Mouse (Mus musculus): Measurements from ENCODE around the gene Fah. TPM values are rescaled to one million over a fixed set of nuclear protein-coding genes. Genes with fewer than 3 reads are reported as not detected.

Fah gene
- polyA plus RNA-seq, 1 experiment from 2014 or later: 6.0 TPM

- Histone ChIP-seq H3K4me1 (ENCODE audit: control insufficient read depth, insufficient read depth, low read length) (no peaks in the 10 kb centered on the region), H3K27ac (replicated peaks; ENCODE audit: low read depth, low read length) (no peak overlapping the region), H3K4me2 (ENCODE audit: low read length) (no peak overlapping the region), H3K4me3 (replicated peaks; ENCODE audit: low read depth, low read length) (no peak overlapping the region), H3K27me3 (ENCODE audit: control insufficient read depth, insufficient read depth, low read length) (no peaks in the 10 kb centered on the region), H3K36me3 (ENCODE audit: control insufficient read depth, insufficient read depth, low read length) (peaks cover 6% of the 10 kb centered on the region), H3K9ac (replicated peaks; ENCODE audit: low read length) (no peak overlapping the region), H3K9me3 (ENCODE audit: control insufficient read depth, low read length) (no peaks in the 10 kb centered on the region)
- ATAC-seq (ENCODE audit: low FRiP score, low TSS enrichment): no peak
- DNase-seq: no peak
These were observed 30.4 kb upstream of the Fah start for GRCm38 (mm10) chr7:84636939-84637338.

DNA sequence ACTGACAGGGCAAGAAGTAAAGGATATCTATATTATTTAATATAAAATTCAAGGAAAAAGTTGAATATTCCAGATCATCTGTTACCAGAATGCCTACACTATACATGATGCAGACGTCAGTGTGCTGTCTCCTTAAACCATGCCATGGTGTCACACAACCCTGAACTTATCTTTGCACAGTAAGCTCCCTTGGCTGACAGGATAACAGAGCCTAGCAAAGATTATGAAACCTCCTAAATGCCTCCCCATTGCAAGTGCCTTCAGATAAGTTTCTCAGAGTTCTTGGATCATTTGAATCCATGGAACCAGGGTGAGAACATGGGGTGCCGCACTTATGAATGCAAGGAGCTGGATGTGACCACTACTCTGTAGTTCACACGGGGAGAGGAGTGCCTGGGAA lies 25.4 kb upstream of the Fah start:
- H3K4me2 ChIP-seq (ENCODE audit: low read length): no peak overlapping the region
- DNase-seq: no peak
- no peak for ATAC-seq (ENCODE audit: low FRiP score, low TSS enrichment)
- no peaks in the 10 kb centered on the region for H3K27me3 ChIP-seq (ENCODE audit: control insufficient read depth, insufficient read depth, low read length)
- H3K9me3 ChIP-seq (ENCODE audit: control insufficient read depth, low read length): no peaks in the 10 kb centered on the region
- H3K4me3 ChIP-seq (replicated peaks; ENCODE audit: low read depth, low read length): no peak overlapping the region
- WGBS: 94% methylated on average over 3 of the region's 3 CpGs
- no peaks in the 10 kb centered on the region for H3K4me1 ChIP-seq (ENCODE audit: control insufficient read depth, insufficient read depth, low read length)
- no peak overlapping the region for H3K9ac ChIP-seq (replicated peaks; ENCODE audit: low read length)
- H3K36me3 ChIP-seq (ENCODE audit: control insufficient read depth, insufficient read depth, low read length): peaks cover 15% of the 10 kb centered on the region
- no peak overlapping the region for H3K27ac ChIP-seq (replicated peaks; ENCODE audit: low read depth, low read length)

GRCm38 (mm10) chr7:84623718-84624117 lies 17.2 kb upstream of the Fah start:
- peaks cover 26% of the 10 kb centered on the region; the same call in 1 of the 2 replicates for H3K36me3 ChIP-seq (ENCODE audit: control insufficient read depth, insufficient read depth, low read length)
- H3K4me3 ChIP-seq (replicated peaks; ENCODE audit: low read depth, low read length): no peak overlapping the region
- ATAC-seq (ENCODE audit: low FRiP score, low TSS enrichment): no peak
- no peak overlapping the region for H3K4me2 ChIP-seq (ENCODE audit: low read length)
- H3K9ac ChIP-seq (replicated peaks; ENCODE audit: low read length): no peak overlapping the region
- DNase-seq: no peak
- no peaks in the 10 kb centered on the region for H3K4me1 ChIP-seq (ENCODE audit: control insufficient read depth, insufficient read depth, low read length)
- H3K27ac ChIP-seq (replicated peaks; ENCODE audit: low read depth, low read length): no peak overlapping the region
- WGBS: 98% methylated on average over 4 of the region's 4 CpGs
- no peaks in the 10 kb centered on the region for H3K9me3 ChIP-seq (ENCODE audit: control insufficient read depth, low read length)
- H3K27me3 ChIP-seq (ENCODE audit: control insufficient read depth, insufficient read depth, low read length): no peaks in the 10 kb centered on the region

DNA sequence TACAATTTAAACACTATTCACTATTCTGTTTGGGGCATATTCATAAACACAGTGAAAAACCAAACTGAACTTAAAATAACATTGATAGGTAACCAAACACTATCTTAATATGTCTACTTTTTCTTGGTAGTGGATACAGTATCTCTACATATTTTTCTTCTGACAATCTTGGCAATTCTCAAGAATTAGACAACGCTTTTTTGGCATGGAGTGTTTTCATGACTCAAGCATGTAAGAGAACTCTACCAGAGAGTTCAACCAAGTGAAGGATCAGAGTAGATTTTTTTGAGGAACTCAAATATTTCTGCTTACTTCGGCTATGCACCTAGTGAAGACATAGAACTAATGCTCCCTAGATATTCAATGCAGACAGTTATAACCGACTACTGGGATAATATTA lies 14.4 kb upstream of the Fah start:
- Histone ChIP-seq H3K9ac (replicated peaks; ENCODE audit: low read length) (no peak overlapping the region), H3K27ac (replicated peaks; ENCODE audit: low read depth, low read length) (no peak overlapping the region), H3K4me3 (replicated peaks; ENCODE audit: low read depth, low read length) (no peak overlapping the region), H3K9me3 (ENCODE audit: control insufficient read depth, low read length) (no peaks in the 10 kb centered on the region), H3K27me3 (ENCODE audit: control insufficient read depth, insufficient read depth, low read length) (no peaks in the 10 kb centered on the region), H3K36me3 (ENCODE audit: control insufficient read depth, insufficient read depth, low read length) (peaks cover 32% of the 10 kb centered on the region), H3K4me2 (ENCODE audit: low read length) (no peak overlapping the region), H3K4me1 (ENCODE audit: control insufficient read depth, insufficient read depth, low read length) (no peaks in the 10 kb centered on the region)
- no peak for DNase-seq
- no peak for ATAC-seq (ENCODE audit: low FRiP score, low TSS enrichment)
- WGBS: 97% methylated on average over 3 of the region's 3 CpGs

DNA sequence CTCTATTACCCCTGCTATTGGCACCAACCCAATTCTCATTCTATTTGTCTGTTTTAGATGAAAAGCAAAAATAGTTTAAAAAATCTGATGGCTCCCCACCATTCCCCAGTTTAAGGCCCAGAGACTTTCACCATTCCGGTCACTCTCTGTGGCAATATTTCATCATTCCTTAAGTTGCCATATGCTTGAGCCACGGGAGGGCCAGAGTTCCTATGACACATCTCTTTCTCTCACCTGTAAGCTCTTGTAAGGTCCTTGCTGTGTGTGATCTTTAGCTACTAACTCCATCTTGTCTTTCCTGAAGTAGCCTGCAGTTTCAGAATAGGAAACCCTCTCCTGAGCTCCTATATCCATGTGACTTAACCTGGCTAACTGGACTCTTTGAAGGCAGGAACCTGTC lies 12.4 kb upstream of the Fah start:
- Histone ChIP-seq H3K4me2 (ENCODE audit: low read length) (no peak overlapping the region), H3K27ac (replicated peaks; ENCODE audit: low read depth, low read length) (no peak overlapping the region), H3K36me3 (ENCODE audit: control insufficient read depth, insufficient read depth, low read length) (peaks cover 26% of the 10 kb centered on the region), H3K4me1 (ENCODE audit: control insufficient read depth, insufficient read depth, low read length) (no peaks in the 10 kb centered on the region), H3K9ac (replicated peaks; ENCODE audit: low read length) (no peak overlapping the region), H3K4me3 (replicated peaks; ENCODE audit: low read depth, low read length) (no peak overlapping the region), H3K27me3 (ENCODE audit: control insufficient read depth, insufficient read depth, low read length) (no peaks in the 10 kb centered on the region), H3K9me3 (ENCODE audit: control insufficient read depth, low read length) (no peaks in the 10 kb centered on the region)
- ATAC-seq (ENCODE audit: low FRiP score, low TSS enrichment) (no peak), DNase-seq (no peak)
- 95% methylated on average over 2 of the region's 2 CpGs for WGBS

GRCm38 (mm10) chr7:84612445-84612844 lies 5.9 kb upstream of the Fah start:
- H3K4me3 ChIP-seq (replicated peaks; ENCODE audit: low read depth, low read length): no peak overlapping the region
- no peaks in the 10 kb centered on the region for H3K9me3 ChIP-seq (ENCODE audit: control insufficient read depth, low read length)
- peaks cover 2% of the 10 kb centered on the region; the same call in 1 of the 2 replicates for H3K36me3 ChIP-seq (ENCODE audit: control insufficient read depth, insufficient read depth, low read length)
- H3K27me3 ChIP-seq (ENCODE audit: control insufficient read depth, insufficient read depth, low read length): no peaks in the 10 kb centered on the region
- ATAC-seq (ENCODE audit: low FRiP score, low TSS enrichment) (no peak), DNase-seq (no peak)
- 94% methylated on average over 4 of the region's 4 CpGs for WGBS
- no peaks in the 10 kb centered on the region for H3K4me1 ChIP-seq (ENCODE audit: control insufficient read depth, insufficient read depth, low read length)
- H3K9ac ChIP-seq (replicated peaks; ENCODE audit: low read length): no peak overlapping the region
- no peak overlapping the region for H3K4me2 ChIP-seq (ENCODE audit: low read length)
- H3K27ac ChIP-seq (replicated peaks; ENCODE audit: low read depth, low read length): no peak overlapping the region

DNA sequence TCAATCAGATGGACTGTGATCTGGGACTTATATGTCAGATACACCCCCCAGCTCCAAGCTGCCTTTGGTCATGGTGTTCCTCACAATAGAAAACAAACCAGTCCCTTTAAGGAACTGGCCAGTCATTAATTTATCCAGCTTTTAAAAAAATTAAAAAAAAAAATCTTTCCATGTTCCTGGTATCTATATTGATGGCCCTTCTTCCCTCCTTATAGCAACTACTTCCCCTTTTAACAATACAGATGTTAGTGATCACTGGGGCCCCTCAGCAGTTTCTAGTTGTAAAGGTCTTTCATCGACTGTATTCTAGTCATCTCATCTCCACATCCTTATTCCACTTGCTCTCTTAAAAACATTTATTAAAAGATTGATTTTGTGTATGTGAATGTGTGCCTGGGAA lies 5.1 kb upstream of the Fah start:
- DNase-seq (no peak), ATAC-seq (ENCODE audit: low FRiP score, low TSS enrichment) (no peak)
- no peaks in the 10 kb centered on the region for H3K9me3 ChIP-seq (ENCODE audit: control insufficient read depth, low read length)
- 96% methylated on average over 1 of the region's 1 CpGs for WGBS
- H3K27me3 ChIP-seq (ENCODE audit: control insufficient read depth, insufficient read depth, low read length): no peaks in the 10 kb centered on the region
- no peak overlapping the region for H3K27ac ChIP-seq (replicated peaks; ENCODE audit: low read depth, low read length)
- no peak overlapping the region for H3K4me2 ChIP-seq (ENCODE audit: low read length)
- no peak overlapping the region for H3K4me3 ChIP-seq (replicated peaks; ENCODE audit: low read depth, low read length)
- no peak overlapping the region for H3K9ac ChIP-seq (replicated peaks; ENCODE audit: low read length)
- peaks cover 2% of the 10 kb centered on the region; the same call in 1 of the 2 replicates for H3K36me3 ChIP-seq (ENCODE audit: control insufficient read depth, insufficient read depth, low read length)
- no peaks in the 10 kb centered on the region for H3K4me1 ChIP-seq (ENCODE audit: control insufficient read depth, insufficient read depth, low read length)

- H3K9me3 ChIP-seq (ENCODE audit: control insufficient read depth, low read length): no peaks in the 10 kb centered on the region
- ATAC-seq (ENCODE audit: low FRiP score, low TSS enrichment) (peak; percentile 80), DNase-seq (peak; percentile 57)
- peak overlapping the region; percentile 76 for H3K9ac ChIP-seq (replicated peaks; ENCODE audit: low read length)
- peak overlapping the region; percentile 41; the same call in 1 of the 2 replicates for H3K27ac ChIP-seq (replicated peaks; ENCODE audit: low read depth, low read length)
- peaks cover 10% of the 10 kb centered on the region; the same call in 1 of the 2 replicates for H3K4me1 ChIP-seq (ENCODE audit: control insufficient read depth, insufficient read depth, low read length)
- 2% methylated on average over 36 of the region's 36 CpGs for WGBS
- no peaks in the 10 kb centered on the region for H3K36me3 ChIP-seq (ENCODE audit: control insufficient read depth, insufficient read depth, low read length)
- no peaks in the 10 kb centered on the region for H3K27me3 ChIP-seq (ENCODE audit: control insufficient read depth, insufficient read depth, low read length)
- H3K4me3 ChIP-seq (replicated peaks; ENCODE audit: low read depth, low read length): peak overlapping the region; percentile 57
- H3K4me2 ChIP-seq (ENCODE audit: low read length): peak overlapping the region; percentile 97
These were observed 724 bp downstream of the Fah start for GRCm38 (mm10) chr7:84605704-84606292.

GRCm38 (mm10) chr7:84605033-84605687 lies 1.4 kb downstream of the Fah start:
- H3K9me3 ChIP-seq (ENCODE audit: control insufficient read depth, low read length): no peaks in the 10 kb centered on the region
- peak overlapping the region; percentile 97 for H3K4me2 ChIP-seq (ENCODE audit: low read length)
- peak overlapping the region; percentile 76 for H3K9ac ChIP-seq (replicated peaks; ENCODE audit: low read length)
- H3K27me3 ChIP-seq (ENCODE audit: control insufficient read depth, insufficient read depth, low read length): no peaks in the 10 kb centered on the region
- no peak overlapping the region for H3K27ac ChIP-seq (replicated peaks; ENCODE audit: low read depth, low read length)
- peak overlapping the region; percentile 57 for H3K4me3 ChIP-seq (replicated peaks; ENCODE audit: low read depth, low read length)
- DNase-seq (peak; percentile 50), ATAC-seq (ENCODE audit: low FRiP score, low TSS enrichment) (peak; percentile 41)
- H3K4me1 ChIP-seq (ENCODE audit: control insufficient read depth, insufficient read depth, low read length): peaks cover 10% of the 10 kb centered on the region; the same call in 1 of the 2 replicates
- H3K36me3 ChIP-seq (ENCODE audit: control insufficient read depth, insufficient read depth, low read length): no peaks in the 10 kb centered on the region
- WGBS: 12% methylated on average over 19 of the region's 19 CpGs
